Mouse (Mus musculus) ovary, postnatal 36 days (tissue): ENCODE measurements at regions not wholly inside any gene's neighbourhood (a gene's known extent, or its start where the extent isn't known, plus 50 kb on each side); places are given as distances from the start of the nearest gene placed in this dataset.

Source experiments
- DNase-seq: peaks from one replicate; pipeline ENCODE4 v3.0.0; 2022; ENCODE audit warnings: low spot score, mixed read lengths

DNA sequence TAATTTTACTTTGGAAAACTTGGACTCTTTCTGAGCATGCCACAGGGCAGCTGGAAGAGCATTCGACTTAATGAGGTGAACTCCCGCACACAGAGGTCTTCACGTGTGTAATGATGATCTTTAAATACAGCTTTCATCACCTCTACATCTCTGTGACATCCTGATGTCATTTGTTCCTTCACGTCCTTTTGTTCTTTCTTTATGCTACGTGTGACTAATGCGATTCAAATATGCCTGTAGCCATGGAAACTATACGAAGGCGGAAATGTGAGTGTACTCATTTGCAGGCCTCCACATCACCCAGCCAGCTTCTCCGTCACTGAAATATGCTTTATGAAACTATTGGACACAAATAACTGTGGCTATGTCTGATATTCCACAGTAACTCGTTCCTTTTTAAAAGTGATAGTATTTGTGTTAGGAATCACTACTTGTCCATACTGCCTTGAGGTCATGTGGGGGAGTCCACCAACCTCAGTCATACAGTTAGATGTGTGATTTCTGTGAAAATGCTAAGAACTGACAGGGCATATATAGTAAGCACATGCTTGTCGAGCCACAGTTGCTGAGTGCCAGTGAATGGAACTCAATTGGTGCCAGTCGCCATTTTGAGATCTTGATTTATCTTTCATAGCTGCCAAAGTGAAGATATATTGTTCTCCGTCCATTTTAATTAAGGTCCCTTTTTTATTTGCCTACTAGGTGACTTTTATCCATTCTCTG, 145.9 kb downstream of the Plk2 start:
- no peak for DNase-seq

GRCm38 (mm10) chr13:110541288-110542148, 146.7 kb downstream of the Plk2 start:
- DNase-seq: no peak

GRCm38 (mm10) chr13:110542303-110543065, 147.6 kb downstream of the Plk2 start:
- no peak for DNase-seq

DNA sequence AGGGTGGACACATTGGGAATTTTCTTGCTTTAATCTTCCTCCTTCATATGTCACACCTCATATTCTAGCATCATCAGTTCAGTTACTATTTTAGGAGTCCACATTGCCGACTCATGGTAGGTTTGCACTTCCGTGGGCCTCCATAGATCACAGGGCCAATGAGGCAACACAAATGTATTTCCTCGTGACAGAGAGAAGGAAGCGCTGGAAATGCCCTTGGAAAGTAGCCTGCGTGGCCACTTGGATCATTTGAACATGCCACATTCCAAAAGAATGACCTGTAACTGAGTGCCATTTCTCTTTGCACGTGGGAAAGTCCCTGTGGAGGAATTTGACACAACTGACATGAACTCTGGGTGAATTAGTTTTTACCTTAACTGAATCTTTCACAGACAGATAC, 150.6 kb downstream of the Plk2 start:
- DNase-seq: no peak

GRCm38 (mm10) chr13:110555529-110556319, 160.9 kb downstream of the Plk2 start:
- no peak for DNase-seq

- DNase-seq: no peak
These were observed 161.7 kb downstream of the Plk2 start for GRCm38 (mm10) chr13:110556355-110557095.

GRCm38 (mm10) chr13:110557930-110558727, 163.3 kb downstream of the Plk2 start:
- no peak for DNase-seq

- DNase-seq: no peak
These were observed 165.7 kb downstream of the Plk2 start for GRCm38 (mm10) chr13:110560566-110560965.

DNA sequence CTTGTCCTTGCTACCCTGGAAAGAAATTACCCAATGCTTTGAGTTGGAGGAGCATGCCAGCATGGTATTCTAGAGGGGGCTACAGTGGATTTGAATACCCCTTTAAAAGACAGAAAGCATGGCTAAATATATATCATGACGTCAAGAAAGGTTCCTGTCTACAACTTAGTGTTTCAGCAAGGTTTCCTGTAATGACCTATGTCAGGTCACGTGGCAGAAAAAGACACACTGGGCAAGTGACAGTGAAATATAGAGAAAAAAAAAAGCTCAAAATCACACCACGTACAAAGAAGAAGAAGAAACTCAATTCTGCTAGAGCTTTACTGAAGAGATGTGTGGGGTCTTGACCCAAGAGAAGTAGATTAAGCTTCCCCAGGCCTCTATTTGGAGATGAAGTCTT, 167.7 kb downstream of the Plk2 start:
- DNase-seq: no peak

- no peak for DNase-seq
These were observed 168.1 kb downstream of the Plk2 start for GRCm38 (mm10) chr13:110562902-110563301.

DNA sequence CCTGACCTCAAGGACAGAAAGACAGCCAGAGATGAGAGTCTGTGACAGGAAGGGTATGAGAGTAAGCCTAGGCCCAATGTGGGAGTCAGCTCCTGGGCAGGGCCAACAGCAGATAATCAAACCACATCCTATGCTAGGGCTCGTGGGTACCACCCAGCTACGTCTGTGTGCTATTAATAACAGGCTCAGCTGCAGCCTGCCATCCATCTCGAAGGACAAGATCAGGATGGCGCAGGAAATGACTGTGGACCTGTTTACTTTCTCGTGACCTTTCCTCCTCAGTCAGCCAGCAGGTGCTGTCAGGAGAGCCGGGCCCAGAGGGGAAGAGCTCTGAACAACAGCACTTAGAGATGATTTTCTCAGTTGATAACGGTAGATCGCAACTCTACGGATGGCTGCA, 169.1 kb downstream of the Plk2 start:
- DNase-seq: peak; percentile 4

GRCm38 (mm10) chr13:110568482-110569179, 173.8 kb downstream of the Plk2 start:
- no peak for DNase-seq

DNA sequence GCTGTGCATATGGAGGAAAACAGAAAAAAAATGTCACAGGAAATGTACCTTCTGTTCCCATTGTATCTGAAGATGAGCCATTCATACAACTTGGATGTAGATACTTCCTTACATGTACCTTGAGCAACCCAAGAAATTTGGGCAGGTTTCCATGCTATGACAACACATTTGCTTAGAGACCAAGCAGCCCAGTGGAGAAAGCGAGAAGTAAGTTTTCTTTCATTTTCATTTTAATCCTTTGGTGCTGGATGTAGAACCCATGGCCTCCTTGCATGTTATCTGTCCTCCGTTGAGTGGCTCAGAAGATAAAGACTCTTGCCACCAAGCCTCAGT, 174.3 kb downstream of the Plk2 start:
- no peak for DNase-seq

DNA sequence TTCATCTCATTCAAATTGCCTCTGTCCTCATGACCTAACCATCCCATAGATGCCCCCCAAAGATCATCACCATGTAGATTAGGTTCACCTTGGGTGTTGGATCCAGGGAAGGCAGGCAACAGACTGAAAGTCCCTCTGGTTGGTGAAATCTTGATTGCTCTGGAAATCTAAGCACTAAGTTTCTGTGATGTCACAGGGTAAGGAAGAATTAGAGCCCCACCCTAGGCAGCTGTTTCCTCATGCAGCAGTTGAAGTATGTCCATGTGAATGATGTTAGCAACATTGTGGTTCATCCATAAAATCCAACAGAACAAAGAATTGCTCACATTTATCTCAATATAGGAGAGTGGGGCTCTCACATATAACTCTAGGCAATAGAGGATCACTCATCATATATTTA, 175.5 kb downstream of the Plk2 start:
- DNase-seq: no peak

- DNase-seq: no peak
These were observed 178.7 kb downstream of the Plk2 start for GRCm38 (mm10) chr13:110573360-110574065.

GRCm38 (mm10) chr13:110574764-110575471, 180.1 kb downstream of the Plk2 start:
- DNase-seq: no peak

GRCm38 (mm10) chr13:110578159-110578558, 183.3 kb downstream of the Plk2 start:
- DNase-seq: no peak

- no peak for DNase-seq
These were observed 185.3 kb downstream of the Plk2 start for GRCm38 (mm10) chr13:110580166-110580565.
